Mouse (Mus musculus) neural tube, embryonic 11.5 days (tissue): ENCODE measurements around the gene Sestd1. TPM values are rescaled to one million over a fixed set of nuclear protein-coding genes. Genes with fewer than 3 reads are reported as not detected.

Experiments
- ATAC-seq: fragments of 200-750 bp; cut with Nextera tagmentation; 2 replicates; pipeline ENCODE4 v1.8.0; 2017; ENCODE audit warnings: moderate number of reproducible peaks, mild to moderate bottlenecking, moderate TSS enrichment, moderate library complexity; ENCODE audit not compliant: insufficient read depth, low FRiP score, low TSS enrichment
- DNase-seq: peaks from one replicate; pipeline ENCODE4 v3.0.0-alpha.2; 2015; ENCODE audit warnings: low spot score
- H3K27ac ChIP-seq: fragments of 300-500 bp; sonication (generic); 2 replicates; pipeline ENCODE4 v1.5.1; 2014; ENCODE audit warnings: low read depth, mild to moderate bottlenecking, low read length
- H3K27me3 ChIP-seq: fragments of 300-500 bp; sonication (generic); 2 replicates; pipeline ENCODE4 v1.6.1; 2014; ENCODE audit warnings: mild to moderate bottlenecking, low read length, mixed read lengths; ENCODE audit not compliant: control insufficient read depth, insufficient read depth
- H3K36me3 ChIP-seq: fragments of 300-500 bp; sonication (generic); 2 replicates; pipeline ENCODE4 v1.6.1; 2014; ENCODE audit warnings: mild to moderate bottlenecking, low read length, moderate library complexity, mixed read lengths; ENCODE audit not compliant: control insufficient read depth, insufficient read depth
- H3K4me1 ChIP-seq: fragments of 300-500 bp; sonication (generic); 2 replicates; pipeline ENCODE4 v1.6.1; 2014; ENCODE audit warnings: low read length, mixed read lengths; ENCODE audit not compliant: control insufficient read depth, insufficient read depth
- H3K4me2 ChIP-seq: fragments of 300-500 bp; sonication (generic); 2 replicates; pipeline ENCODE4 v1.6.1; 2014; ENCODE audit warnings: low read depth, mild to moderate bottlenecking, moderate library complexity
- H3K4me3 ChIP-seq: fragments of 300-500 bp; sonication (generic); 2 replicates; pipeline ENCODE4 v1.5.1; 2014; ENCODE audit warnings: low read depth, low read length
- H3K9ac ChIP-seq: fragments of 300-500 bp; sonication (generic); 2 replicates; pipeline ENCODE4 v1.6.1; 2014; ENCODE audit warnings: mild to moderate bottlenecking, low read length
- H3K9me3 ChIP-seq: fragments of 300-500 bp; sonication (generic); 2 replicates; pipeline ENCODE4 v1.6.1; 2016; ENCODE audit warnings: low read length; ENCODE audit not compliant: control insufficient read depth
- WGBS: fragments of 180-500 bp; shearing (Covaris S2); extraction: QIAGEN DNeasy Blood & Tissue Kit; methylation state at CpG from one replicate; pipeline ENCODE4 v1.1.7; 2014; 5-methylcytosine and 5-hydroxymethylcytosine counted together
- polyA plus RNA-seq: library from polyadenylated mRNA; unstranded; fragments of >200 nt; fragmentation: Nextera tagmentation; extraction: Ambion mirVana; gene quantifications from 2 replicates; pipeline ENCODE4 v1.2.1, GENCODE M21; 2014

Gene Sestd1
- polyA plus RNA-seq, 1 experiment from 2014 or later, result 31.3 TPM

- Histone ChIP-seq H3K9ac (no peak overlapping the region), H3K27me3 (no peaks in the 10 kb centered on the region), H3K4me3 (no peak overlapping the region), H3K4me2 (no peak overlapping the region), H3K36me3 (no peaks in the 10 kb centered on the region), H3K9me3 (no peaks in the 10 kb centered on the region), H3K4me1 (no peaks in the 10 kb centered on the region), H3K27ac (no peak overlapping the region)
- 69% methylated on average over 4 of the region's 4 CpGs for WGBS
- DNase-seq, result no peak
- ATAC-seq, result no peak
These were observed 3.1 kb downstream of the Sestd1 start for GRCm38 (mm10) chr2:77277272-77277671.

GRCm38 (mm10) chr2:77275851-77276250 is 4.5 kb downstream of the Sestd1 start:
- DNase-seq (no peak), ATAC-seq (no peak)
- 95% methylated on average over 5 of the region's 5 CpGs for WGBS
- no peak overlapping the region for H3K9ac ChIP-seq
- no peak overlapping the region for H3K4me2 ChIP-seq
- H3K9me3 ChIP-seq, result no peaks in the 10 kb centered on the region
- H3K27me3 ChIP-seq, result no peaks in the 10 kb centered on the region
- no peak overlapping the region for H3K27ac ChIP-seq
- H3K36me3 ChIP-seq, result no peaks in the 10 kb centered on the region
- H3K4me3 ChIP-seq, result no peak overlapping the region
- no peaks in the 10 kb centered on the region for H3K4me1 ChIP-seq

GRCm38 (mm10) chr2:77274976-77275641 is 5.3 kb downstream of the Sestd1 start:
- no peak for DNase-seq
- 89% methylated on average over 9 of the region's 9 CpGs for WGBS
- no peaks in the 10 kb centered on the region for H3K4me1 ChIP-seq
- no peak overlapping the region for H3K27ac ChIP-seq
- H3K9ac ChIP-seq, result no peak overlapping the region
- H3K9me3 ChIP-seq, result no peaks in the 10 kb centered on the region
- no peak for ATAC-seq
- H3K4me3 ChIP-seq, result no peak overlapping the region
- H3K27me3 ChIP-seq, result no peaks in the 10 kb centered on the region
- no peak overlapping the region for H3K4me2 ChIP-seq
- H3K36me3 ChIP-seq, result no peaks in the 10 kb centered on the region

GRCm38 (mm10) chr2:77272953-77273352 is 7.4 kb downstream of the Sestd1 start:
- DNase-seq, result no peak

GRCm38 (mm10) chr2:77270781-77271180 is 9.6 kb downstream of the Sestd1 start:
- Histone ChIP-seq H3K27me3 (no peaks in the 10 kb centered on the region), H3K9me3 (no peaks in the 10 kb centered on the region), H3K36me3 (no peaks in the 10 kb centered on the region), H3K4me1 (no peaks in the 10 kb centered on the region), H3K27ac (no peak overlapping the region), H3K9ac (no peak overlapping the region), H3K4me2 (no peak overlapping the region), H3K4me3 (no peak overlapping the region)
- no peak for DNase-seq
- ATAC-seq, result no peak
- 91% methylated on average over 7 of the region's 7 CpGs for WGBS

More at GRCm38 (mm10) chr2:77272953-77273352, 7.4 kb downstream of the Sestd1 start:
- Histone ChIP-seq H3K27me3 (no peaks in the 10 kb centered on the region), H3K4me3 (no peak overlapping the region), H3K9me3 (no peaks in the 10 kb centered on the region), H3K9ac (no peak overlapping the region), H3K4me2 (no peak overlapping the region), H3K36me3 (no peaks in the 10 kb centered on the region), H3K4me1 (no peaks in the 10 kb centered on the region), H3K27ac (no peak overlapping the region)
- 86% methylated on average over 2 of the region's 2 CpGs for WGBS
- no peak for ATAC-seq

GRCm38 (mm10) chr2:77270136-77270535 is 10.3 kb downstream of the Sestd1 start:
- WGBS, result 88% methylated on average over 1 of the region's 1 CpGs
- DNase-seq, result no peak
- no peaks in the 10 kb centered on the region for H3K9me3 ChIP-seq
- H3K4me3 ChIP-seq, result no peak overlapping the region
- H3K27me3 ChIP-seq, result no peaks in the 10 kb centered on the region
- H3K27ac ChIP-seq, result no peak overlapping the region
- no peaks in the 10 kb centered on the region for H3K36me3 ChIP-seq
- H3K4me1 ChIP-seq, result no peaks in the 10 kb centered on the region
- no peak for ATAC-seq
- H3K9ac ChIP-seq, result no peak overlapping the region
- no peak overlapping the region for H3K4me2 ChIP-seq

- Histone ChIP-seq H3K27ac (no peak overlapping the region), H3K9me3 (no peaks in the 10 kb centered on the region), H3K36me3 (no peaks in the 10 kb centered on the region), H3K9ac (no peak overlapping the region), H3K4me3 (no peak overlapping the region), H3K4me1 (no peaks in the 10 kb centered on the region), H3K4me2 (no peak overlapping the region), H3K27me3 (no peaks in the 10 kb centered on the region)
- ATAC-seq (no peak), DNase-seq (no peak)
- 79% methylated on average over 5 of the region's 5 CpGs for WGBS
These were observed 11.7 kb downstream of the Sestd1 start for GRCm38 (mm10) chr2:77268612-77269239.

GRCm38 (mm10) chr2:77266931-77267330 is 13.5 kb downstream of the Sestd1 start:
- no peak overlapping the region for H3K4me3 ChIP-seq
- ATAC-seq (no peak), DNase-seq (no peak)
- WGBS, result 69% methylated on average over 2 of the region's 2 CpGs
- H3K4me2 ChIP-seq, result no peak overlapping the region
- no peaks in the 10 kb centered on the region for H3K9me3 ChIP-seq
- no peak overlapping the region for H3K9ac ChIP-seq
- no peaks in the 10 kb centered on the region for H3K4me1 ChIP-seq
- H3K36me3 ChIP-seq, result no peaks in the 10 kb centered on the region
- H3K27ac ChIP-seq, result no peak overlapping the region
- no peaks in the 10 kb centered on the region for H3K27me3 ChIP-seq

- Histone ChIP-seq H3K4me1 (no peaks in the 10 kb centered on the region), H3K36me3 (no peaks in the 10 kb centered on the region), H3K27me3 (no peaks in the 10 kb centered on the region), H3K4me3 (no peak overlapping the region), H3K9me3 (no peaks in the 10 kb centered on the region), H3K27ac (no peak overlapping the region), H3K4me2 (no peak overlapping the region), H3K9ac (no peak overlapping the region)
- DNase-seq (no peak), ATAC-seq (no peak)
- WGBS, result 82% methylated on average over 3 of the region's 3 CpGs
These were observed 14.4 kb downstream of the Sestd1 start for GRCm38 (mm10) chr2:77266011-77266410.
